Mouse (Mus musculus) kidney, postnatal 25 days (tissue): ENCODE data around the gene Papss2.
A peak's percentile ranks its signal among the peaks of the same experiment; 100 is the strongest.

Source experiments
- DNase-seq, 2 experiments: peaks; one replicate each; pipeline ENCODE4 v3.0.0; 2021; ENCODE audit warnings: mixed read lengths in 2 of 2

Gene Papss2

GRCm38 (mm10) chr19:32601033-32601770, 5.6 kb downstream of the Papss2 start:
- DNase-seq = peak in 1 of 2 experiments; percentile 58

- no peak for DNase-seq
These were observed 7.9 kb downstream of the Papss2 start for GRCm38 (mm10) chr19:32603466-32603865.

- no peak for DNase-seq
These were observed 8.5 kb downstream of the Papss2 start for GRCm38 (mm10) chr19:32604127-32604526.

- peak in 1 of 2 experiments; percentile 58 for DNase-seq
These were observed 9.1 kb downstream of the Papss2 start for GRCm38 (mm10) chr19:32604563-32605252.

- DNase-seq = no peak
These were observed 10.7 kb downstream of the Papss2 start for GRCm38 (mm10) chr19:32606227-32606827.

GRCm38 (mm10) chr19:32607036-32607435, 11.4 kb downstream of the Papss2 start:
- no peak for DNase-seq

GRCm38 (mm10) chr19:32611386-32612092, 15.9 kb downstream of the Papss2 start:
- DNase-seq = no peak

- no peak for DNase-seq
These were observed 18.6 kb downstream of the Papss2 start for GRCm38 (mm10) chr19:32614046-32614771.

GRCm38 (mm10) chr19:32614772-32615099, 19.1 kb downstream of the Papss2 start:
- no peak for DNase-seq

GRCm38 (mm10) chr19:32616646-32617045, 21.1 kb downstream of the Papss2 start:
- no peak for DNase-seq

GRCm38 (mm10) chr19:32619739-32620138, 24.1 kb downstream of the Papss2 start:
- peak; percentile 56 to 72 for DNase-seq

- DNase-seq = no peak
These were observed 25.4 kb downstream of the Papss2 start for GRCm38 (mm10) chr19:32620859-32621445.

GRCm38 (mm10) chr19:32622142-32622541, 26.6 kb downstream of the Papss2 start:
- peak; percentile 39 to 75 for DNase-seq

- DNase-seq = peak; percentile 63 to 86
These were observed 31.3 kb downstream of the Papss2 start for GRCm38 (mm10) chr19:32626768-32627331.

GRCm38 (mm10) chr19:32627631-32628030, 32.0 kb downstream of the Papss2 start:
- peak; percentile 39 to 72 for DNase-seq

- peak; percentile 38 to 59 for DNase-seq
These were observed 33.1 kb downstream of the Papss2 start for GRCm38 (mm10) chr19:32628572-32629132.

- DNase-seq = no peak
These were observed 39.3 kb downstream of the Papss2 start for GRCm38 (mm10) chr19:32634916-32635315.

GRCm38 (mm10) chr19:32637357-32638275, 42.0 kb downstream of the Papss2 start:
- peak in 1 of 2 experiments; percentile 72 for DNase-seq

GRCm38 (mm10) chr19:32638276-32638903, 42.8 kb downstream of the Papss2 start:
- DNase-seq = no peak

GRCm38 (mm10) chr19:32641535-32641934, 45.9 kb downstream of the Papss2 start:
- DNase-seq = no peak
